Mouse (Mus musculus) forebrain, embryonic 13.5 days (tissue): ENCODE results near the gene Timm22. TPM values are rescaled to one million over a fixed set of nuclear protein-coding genes. Genes with fewer than 3 reads are reported as not detected.

ENCODE experiments used
- ATAC-seq: fragments of 200-750 bp; cut with Nextera tagmentation; 2 replicates; pipeline ENCODE4 v1.8.0; 2017
- H3K27ac ChIP-seq: fragments of 300-500 bp; sonication (generic); 2 replicates; pipeline ENCODE4 v1.5.1; 2015; ENCODE audit warnings: inconsistent platforms, mild to moderate bottlenecking, moderate library complexity
- H3K27me3 ChIP-seq: fragments of 300-500 bp; sonication (generic); 2 replicates; pipeline ENCODE4 v1.6.1; 2015; ENCODE audit warnings: mild to moderate bottlenecking, inconsistent platforms
- H3K36me3 ChIP-seq: fragments of 300-500 bp; sonication (generic); 2 replicates; pipeline ENCODE4 v1.6.1; 2015; ENCODE audit warnings: mild to moderate bottlenecking, inconsistent platforms; ENCODE audit not compliant: poor library complexity, severe bottlenecking
- H3K4me1 ChIP-seq: fragments of 300-500 bp; sonication (generic); 2 replicates; pipeline ENCODE4 v1.6.1; 2015; ENCODE audit warnings: inconsistent platforms
- H3K4me2 ChIP-seq: fragments of 300-500 bp; sonication (generic); 2 replicates; pipeline ENCODE4 v1.6.1; 2015; ENCODE audit warnings: inconsistent platforms, mild to moderate bottlenecking, moderate library complexity
- H3K4me3 ChIP-seq: fragments of 300-500 bp; sonication (generic); 2 replicates; pipeline ENCODE4 v1.5.1; 2015; ENCODE audit warnings: mild to moderate bottlenecking, inconsistent platforms
- H3K9ac ChIP-seq: fragments of 300-500 bp; sonication (generic); 2 replicates; pipeline ENCODE4 v1.6.1; 2015; ENCODE audit warnings: mild to moderate bottlenecking, inconsistent platforms
- H3K9me3 ChIP-seq: fragments of 300-500 bp; sonication (generic); replicated peaks from 2 replicates; pipeline ENCODE4 v1.6.1; 2016; ENCODE audit warnings: inconsistent platforms
- WGBS: fragments of 180-500 bp; shearing (Covaris S2); methylation state at CpG from one replicate; pipeline ENCODE4 v1.1.7; 2015; 5-methylcytosine and 5-hydroxymethylcytosine counted together
- polyA plus RNA-seq: library from polyadenylated mRNA; unstranded; fragments of >200 nt; fragmentation: Nextera tagmentation; extraction: Ambion mirVana; gene quantifications from 2 replicates; pipeline ENCODE4 v1.2.1, GENCODE M21; 2015

Gene Timm22
- polyA plus RNA-seq, 1 experiment from 2014 or later: 104 TPM

- Histone ChIP-seq H3K27me3 (no peaks in the 10 kb centered on the region), H3K36me3 (0 out of 2 replicates have a peak, but pooled peaks cover 5% of the 10 kb centered on the region), H3K9ac (no peak overlapping the region), H3K27ac (no peak overlapping the region), H3K4me2 (no peak overlapping the region), H3K4me3 (no peak overlapping the region), H3K4me1 (peaks cover 42% of the 10 kb centered on the region), H3K9me3 (no peaks in the 10 kb centered on the region; the same call in 1 of the 2 replicates)
- 92% methylated on average over 11 of the region's 11 CpGs for WGBS
- ATAC-seq: no peak
Measured at GRCm38 (mm10) chr11:76392996-76393395, 13.8 kb upstream of the Timm22 start.

GRCm38 (mm10) chr11:76397650-76398311 lies 9.0 kb upstream of the Timm22 start:
- ATAC-seq: peak; percentile 16; the same call in 1 of the 2 replicates
- Histone ChIP-seq H3K27ac (peak overlapping the region; percentile 89), H3K4me1 (peaks cover 39% of the 10 kb centered on the region), H3K36me3 (no peaks in the 10 kb centered on the region), H3K9ac (peak overlapping the region; percentile 88), H3K4me3 (peak overlapping the region; percentile 84), H3K27me3 (no peaks in the 10 kb centered on the region), H3K4me2 (peak overlapping the region; percentile 98), H3K9me3 (no peaks in the 10 kb centered on the region)
- WGBS: under 1% methylated on average over 26 of the region's 26 CpGs

- peaks cover 39% of the 10 kb centered on the region for H3K4me1 ChIP-seq
- ATAC-seq: peak; percentile 54
- H3K4me3 ChIP-seq: peak overlapping the region; percentile 84
- no peaks in the 10 kb centered on the region for H3K27me3 ChIP-seq
- H3K36me3 ChIP-seq: no peaks in the 10 kb centered on the region
- WGBS: under 1% methylated on average over 33 of the region's 33 CpGs
- H3K4me2 ChIP-seq: peak overlapping the region; percentile 98
- no peaks in the 10 kb centered on the region for H3K9me3 ChIP-seq
- H3K27ac ChIP-seq: peak overlapping the region; percentile 89
- peak overlapping the region; percentile 88 for H3K9ac ChIP-seq
Measured at GRCm38 (mm10) chr11:76398312-76398797, 8.4 kb upstream of the Timm22 start.

- H3K27ac ChIP-seq: peak within 1 kb of the TSS; percentile 89
- peak within 1 kb of the TSS; percentile 98 for H3K4me2 ChIP-seq
- peak within 1 kb of the TSS; percentile 88 for H3K9ac ChIP-seq
- H3K4me3 ChIP-seq: peak within 1 kb of the TSS; percentile 84
- 0 out of 2 replicates have a peak, but pooled peaks cover 3% of the 10 kb centered on the region for H3K27me3 ChIP-seq
- peak; percentile 90 for ATAC-seq
- no peaks in the 10 kb centered on the region for H3K36me3 ChIP-seq
- H3K4me1 ChIP-seq: peaks cover 39% of the 10 kb centered on the region
- under 1% methylated on average over 36 of the region's 70 CpGs for WGBS
- H3K9me3 ChIP-seq: no peaks in the 10 kb centered on the region
Measured at GRCm38 (mm10) chr11:76398798-76399586, 7.8 kb upstream of the Timm22 start, which contains the start of gene Nxn. Gene Nxn, minus strand, starts transcription at chr11:76399140.

- 0 out of 2 replicates have a peak, but pooled peaks have one; percentile 8 for ATAC-seq
- Histone ChIP-seq H3K36me3 (no peaks in the 10 kb centered on the region), H3K9ac (peak overlapping the region; percentile 88; the same call in 1 of the 2 replicates), H3K27me3 (0 out of 2 replicates have a peak, but pooled peaks cover 3% of the 10 kb centered on the region), H3K4me3 (peak overlapping the region; percentile 84), H3K4me1 (peaks cover 36% of the 10 kb centered on the region), H3K4me2 (peak overlapping the region; percentile 98), H3K27ac (no peak overlapping the region), H3K9me3 (no peaks in the 10 kb centered on the region)
- WGBS: 11% methylated on average over 11 of the region's 11 CpGs
Measured at GRCm38 (mm10) chr11:76399587-76400330, 7.0 kb upstream of the Timm22 start.

- ATAC-seq: no peak
- H3K4me3 ChIP-seq: no peak overlapping the region
- H3K36me3 ChIP-seq: no peaks in the 10 kb centered on the region
- H3K4me1 ChIP-seq: peaks cover 21% of the 10 kb centered on the region
- H3K4me2 ChIP-seq: no peak overlapping the region
- H3K27ac ChIP-seq: no peak overlapping the region
- 0 out of 2 replicates have a peak, but pooled peaks cover 3% of the 10 kb centered on the region for H3K27me3 ChIP-seq
- WGBS: 54% methylated on average over 10 of the region's 10 CpGs
- H3K9ac ChIP-seq: no peak overlapping the region
- no peaks in the 10 kb centered on the region for H3K9me3 ChIP-seq
Measured at GRCm38 (mm10) chr11:76401398-76401797, 5.4 kb upstream of the Timm22 start.

GRCm38 (mm10) chr11:76405113-76405512 lies 1.6 kb upstream of the Timm22 start:
- Histone ChIP-seq H3K27ac (no peak overlapping the region), H3K36me3 (peaks cover 2% of the 10 kb centered on the region; the same call in 1 of the 2 replicates), H3K4me3 (no peak overlapping the region), H3K4me2 (no peak overlapping the region), H3K9me3 (no peaks in the 10 kb centered on the region), H3K4me1 (peaks cover 18% of the 10 kb centered on the region), H3K27me3 (0 out of 2 replicates have a peak, but pooled peaks cover 3% of the 10 kb centered on the region), H3K9ac (no peak overlapping the region)
- WGBS: 64% methylated on average over 4 of the region's 4 CpGs
- ATAC-seq: no peak

- no peak overlapping the region for H3K4me2 ChIP-seq
- peaks cover 2% of the 10 kb centered on the region; the same call in 1 of the 2 replicates for H3K36me3 ChIP-seq
- no peak overlapping the region for H3K4me3 ChIP-seq
- 0 out of 2 replicates have a peak, but pooled peaks cover 3% of the 10 kb centered on the region for H3K27me3 ChIP-seq
- no peaks in the 10 kb centered on the region for H3K9me3 ChIP-seq
- H3K4me1 ChIP-seq: peaks cover 18% of the 10 kb centered on the region
- H3K27ac ChIP-seq: no peak overlapping the region
- 86% methylated on average over 5 of the region's 5 CpGs for WGBS
- H3K9ac ChIP-seq: no peak overlapping the region
- no peak for ATAC-seq
Measured at GRCm38 (mm10) chr11:76405626-76406264, 1.0 kb upstream of the Timm22 start.

GRCm38 (mm10) chr11:76410826-76411225 lies 4.1 kb downstream of the Timm22 start:
- Histone ChIP-seq H3K4me1 (peaks cover 15% of the 10 kb centered on the region), H3K9ac (no peak overlapping the region), H3K4me3 (no peak overlapping the region), H3K9me3 (no peaks in the 10 kb centered on the region), H3K27ac (no peak overlapping the region), H3K4me2 (no peak overlapping the region), H3K27me3 (no peaks in the 10 kb centered on the region), H3K36me3 (peaks cover 48% of the 10 kb centered on the region)
- WGBS: 73% methylated on average over 12 of the region's 12 CpGs
- no peak for ATAC-seq

- Histone ChIP-seq H3K4me3 (no peak overlapping the region), H3K27ac (no peak overlapping the region), H3K9ac (no peak overlapping the region), H3K4me1 (peaks cover 11% of the 10 kb centered on the region), H3K36me3 (peaks cover 72% of the 10 kb centered on the region), H3K27me3 (no peaks in the 10 kb centered on the region), H3K4me2 (no peak overlapping the region), H3K9me3 (no peaks in the 10 kb centered on the region)
- WGBS: 81% methylated on average over 4 of the region's 4 CpGs
- ATAC-seq: no peak
Measured at GRCm38 (mm10) chr11:76413202-76413601, 6.5 kb downstream of the Timm22 start.

GRCm38 (mm10) chr11:76415001-76415400 lies 8.2 kb downstream of the Timm22 start:
- no peak for ATAC-seq
- 82% methylated on average over 4 of the region's 4 CpGs for WGBS
- 0 out of 2 replicates have a peak, but pooled peaks cover 7% of the 10 kb centered on the region for H3K4me1 ChIP-seq
- H3K4me2 ChIP-seq: no peak overlapping the region
- no peak overlapping the region for H3K27ac ChIP-seq
- H3K27me3 ChIP-seq: no peaks in the 10 kb centered on the region
- no peaks in the 10 kb centered on the region for H3K9me3 ChIP-seq
- peaks cover 87% of the 10 kb centered on the region for H3K36me3 ChIP-seq
- H3K4me3 ChIP-seq: no peak overlapping the region
- H3K9ac ChIP-seq: no peak overlapping the region
